Mouse (Mus musculus) embryo, embryonic 10.5 days (tissue): ENCODE results near the gene Slc4a2.
"Not testable (repeated sequence)": the region's sequence is repeated elsewhere in the genome, so short reads cannot be mapped to it uniquely, and the experiment has no call there.

Experiments used
- DNase-seq: peaks from one replicate; pipeline ENCODE4 v3.0.0-alpha.2; 2015; ENCODE audit warnings: low spot score

Gene Slc4a2

DNA sequence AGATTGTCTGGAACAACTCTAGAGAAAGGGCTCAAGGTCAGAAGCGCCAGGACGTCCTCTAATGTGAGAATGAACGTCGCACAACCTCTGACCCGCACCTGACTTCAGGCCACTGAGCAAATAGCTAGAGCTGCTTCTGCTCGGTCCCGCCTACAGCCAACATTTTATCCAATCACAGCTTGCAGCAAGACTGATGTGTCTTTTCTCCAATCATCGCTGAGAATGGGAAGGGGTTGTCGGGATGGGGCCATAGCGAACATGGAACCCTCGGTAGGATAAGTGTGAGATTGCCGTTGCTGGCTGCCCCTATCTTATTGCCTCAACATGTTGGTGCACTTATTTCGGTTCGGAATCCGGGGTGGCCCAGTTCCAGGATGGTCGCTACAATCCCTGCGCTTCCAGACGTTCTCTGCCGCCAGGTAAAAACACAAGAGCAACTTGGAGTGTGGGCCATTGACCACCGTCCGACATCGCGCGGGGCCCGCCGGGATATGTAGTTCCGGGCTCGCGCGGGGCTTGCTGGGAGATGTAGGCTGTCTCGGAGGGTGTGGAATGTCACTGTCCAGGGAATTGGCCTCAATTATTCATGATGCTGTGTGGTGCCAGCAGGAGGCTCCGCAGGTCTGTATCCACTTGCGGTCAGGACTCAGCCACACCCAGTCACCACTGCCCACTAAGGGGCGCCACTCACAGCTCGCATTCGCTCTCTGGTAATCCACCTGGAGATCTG lies 29.3 kb upstream of the Slc4a2 start:
- peak; percentile 98 for DNase-seq

DNA sequence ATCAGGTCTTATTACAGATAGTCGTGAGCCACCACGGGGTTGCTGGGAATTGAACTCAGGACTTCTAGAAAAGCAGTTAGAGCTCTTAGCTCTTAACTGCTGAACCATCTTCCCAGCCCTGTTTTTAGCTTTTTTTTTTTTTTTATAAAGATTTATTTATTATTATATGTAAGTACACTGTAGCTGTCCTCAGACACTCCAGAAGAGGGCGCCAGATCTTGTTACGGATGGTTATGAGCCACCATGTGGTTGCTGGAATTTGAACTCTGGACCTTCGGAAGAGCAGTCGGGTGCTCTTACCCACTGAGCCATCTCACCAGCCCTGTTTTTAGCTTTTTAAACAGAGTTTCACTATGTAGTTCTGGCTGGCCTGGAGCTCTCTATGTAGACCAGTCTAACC lies 27.4 kb upstream of the Slc4a2 start:
- DNase-seq, result not testable (repeated sequence)

DNA sequence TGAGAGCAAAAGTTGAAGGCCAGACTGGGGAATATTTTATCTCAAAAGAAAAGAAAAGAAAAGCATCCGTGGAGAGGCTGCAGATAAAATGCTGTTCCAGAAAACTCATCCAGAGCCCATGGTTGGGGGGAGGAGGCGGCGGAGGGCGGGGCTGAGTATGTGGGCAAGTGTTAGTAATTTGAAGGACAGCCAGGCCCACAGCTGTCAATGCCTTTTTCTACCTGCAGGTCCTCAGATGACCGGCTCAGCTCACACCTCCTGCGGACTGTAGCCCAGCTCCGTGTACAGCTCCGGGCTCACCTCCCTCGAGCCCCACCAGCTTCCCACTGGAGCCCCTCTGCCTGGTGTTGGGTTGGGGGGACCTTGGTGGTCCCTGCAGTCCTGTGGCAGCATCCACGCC lies 24.0 kb upstream of the Slc4a2 start:
- no peak for DNase-seq

DNA sequence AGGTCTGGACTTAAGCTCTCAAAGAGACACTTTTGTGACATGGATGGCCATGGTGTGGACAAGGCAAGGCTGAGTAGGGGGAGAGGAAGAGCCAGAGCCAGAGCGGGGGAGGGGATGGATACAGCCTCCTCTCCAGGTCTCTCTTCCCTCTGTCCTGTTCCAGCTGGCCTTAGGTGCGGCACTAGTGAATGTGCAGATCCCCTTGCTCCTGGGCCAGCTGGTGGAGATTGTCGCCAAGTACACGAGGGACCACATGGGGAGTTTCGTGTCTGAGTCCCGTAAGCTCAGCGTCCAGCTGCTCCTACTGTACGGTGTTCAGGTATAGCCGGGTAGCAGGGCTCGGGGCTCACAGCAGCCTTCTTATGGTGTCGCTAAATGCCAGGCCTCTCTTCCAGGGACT lies 23.3 kb upstream of the Slc4a2 start:
- no peak for DNase-seq

DNA sequence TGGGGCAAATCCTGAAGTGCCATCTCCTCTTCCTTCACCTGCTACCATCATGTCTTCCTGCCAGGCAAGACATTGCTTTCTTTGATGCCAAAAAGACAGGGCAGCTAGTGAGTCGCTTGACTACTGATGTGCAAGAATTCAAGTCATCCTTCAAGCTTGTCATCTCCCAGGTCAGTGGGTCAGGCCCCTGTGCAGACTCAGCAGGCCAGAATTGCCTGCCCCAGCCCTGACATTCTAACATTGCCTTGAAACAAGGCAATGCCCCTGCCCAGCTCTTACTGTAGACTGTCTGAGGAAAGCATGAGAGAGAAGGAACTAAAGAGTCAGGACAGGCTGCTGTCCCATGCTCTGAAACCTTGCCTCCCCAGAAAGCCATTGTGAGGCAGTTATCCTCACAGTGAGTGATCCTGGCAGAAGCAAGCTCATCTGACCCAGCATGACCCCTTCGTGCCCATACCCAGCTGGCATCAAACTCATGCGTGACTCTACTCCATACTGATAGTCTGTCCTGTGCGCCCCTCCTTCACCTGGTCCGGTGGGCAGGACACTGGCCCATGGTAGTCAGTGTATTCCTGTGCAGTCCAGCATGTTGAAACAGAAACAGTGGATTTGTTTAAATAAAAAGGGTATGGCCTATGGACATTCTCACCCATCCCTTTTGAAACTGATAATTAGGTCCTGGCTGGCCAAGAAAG lies 22.6 kb upstream of the Slc4a2 start:
- no peak for DNase-seq

DNA sequence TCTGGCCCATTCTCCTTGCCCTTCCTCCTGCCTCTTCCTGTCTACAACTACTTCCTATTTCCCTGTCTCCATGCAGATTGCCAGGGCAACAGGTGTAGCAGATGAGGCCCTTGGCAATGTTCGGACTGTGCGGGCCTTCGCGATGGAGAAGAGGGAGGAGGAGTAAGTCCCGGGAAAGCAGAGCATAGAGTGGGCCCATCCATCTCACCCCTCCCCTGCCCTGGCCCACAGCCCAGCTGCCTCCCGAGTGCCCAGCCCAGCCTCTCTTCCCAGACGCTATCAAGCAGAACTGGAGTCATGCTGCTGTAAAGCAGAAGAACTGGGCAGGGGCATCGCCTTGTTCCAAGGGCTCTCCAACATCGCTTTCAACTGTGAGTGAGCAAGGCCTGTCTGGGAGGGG lies 21.7 kb upstream of the Slc4a2 start:
- no peak for DNase-seq

DNA sequence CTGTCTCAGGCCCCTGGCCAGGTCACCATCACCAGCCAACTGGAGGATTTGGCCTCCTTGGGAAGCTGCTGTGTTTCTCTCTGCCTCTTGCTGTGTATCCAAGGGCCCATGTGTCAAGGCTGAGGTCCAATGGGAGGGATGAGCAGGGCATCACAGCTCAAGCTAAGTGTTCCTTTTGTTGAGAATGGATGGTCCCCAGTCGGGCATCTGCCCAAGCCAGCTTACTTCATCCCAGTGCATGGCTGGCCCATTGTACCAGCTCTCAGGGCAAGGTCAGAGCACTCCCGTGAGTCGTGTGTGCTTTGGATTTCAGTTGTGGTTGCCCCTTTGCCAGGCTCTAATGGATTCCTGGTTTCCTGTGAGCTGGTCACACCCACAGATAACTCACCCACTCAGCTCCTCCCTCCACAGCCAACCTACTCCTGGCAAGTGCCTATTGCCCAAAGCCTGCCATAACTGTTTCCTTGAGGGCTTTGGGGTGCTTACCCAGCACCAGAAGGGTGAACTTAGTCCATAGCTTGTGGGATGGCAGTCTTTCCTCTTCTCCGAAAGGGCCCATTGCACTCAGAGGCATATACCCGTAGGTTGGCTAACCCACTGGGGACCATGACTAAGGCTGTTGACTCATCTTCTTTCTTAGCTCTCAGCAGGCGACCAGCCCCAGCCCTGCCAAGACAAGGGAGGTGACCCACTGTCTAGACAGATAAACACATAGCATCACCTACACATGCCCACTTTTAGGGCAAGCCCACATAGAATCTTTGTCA lies 18.9 kb upstream of the Slc4a2 start:
- no peak for DNase-seq

DNA sequence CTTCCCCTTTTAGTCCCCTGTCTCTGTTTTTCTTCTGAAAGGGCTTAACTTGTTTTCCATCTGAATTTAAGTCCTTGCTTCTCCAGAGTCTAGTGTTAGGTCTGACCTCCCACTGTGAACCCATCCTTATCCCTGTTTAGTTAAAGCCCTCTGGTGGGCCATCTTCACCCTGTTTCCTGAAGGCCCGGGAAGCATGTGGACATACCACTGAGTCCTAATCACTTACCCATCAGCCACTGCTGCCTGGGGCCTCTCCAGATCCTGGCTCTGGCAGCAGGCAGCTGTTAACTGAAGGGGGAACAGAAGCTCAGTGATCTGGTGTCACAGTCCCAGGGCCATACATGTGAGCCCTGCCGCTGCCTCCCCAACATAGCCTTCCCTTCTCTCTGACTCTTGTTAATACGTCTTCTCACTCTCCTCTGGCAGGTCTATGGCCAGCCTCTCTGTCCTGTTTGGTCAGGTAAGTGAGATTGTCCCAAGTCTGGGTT lies 18.2 kb upstream of the Slc4a2 start:
- DNase-seq, result no peak

DNA sequence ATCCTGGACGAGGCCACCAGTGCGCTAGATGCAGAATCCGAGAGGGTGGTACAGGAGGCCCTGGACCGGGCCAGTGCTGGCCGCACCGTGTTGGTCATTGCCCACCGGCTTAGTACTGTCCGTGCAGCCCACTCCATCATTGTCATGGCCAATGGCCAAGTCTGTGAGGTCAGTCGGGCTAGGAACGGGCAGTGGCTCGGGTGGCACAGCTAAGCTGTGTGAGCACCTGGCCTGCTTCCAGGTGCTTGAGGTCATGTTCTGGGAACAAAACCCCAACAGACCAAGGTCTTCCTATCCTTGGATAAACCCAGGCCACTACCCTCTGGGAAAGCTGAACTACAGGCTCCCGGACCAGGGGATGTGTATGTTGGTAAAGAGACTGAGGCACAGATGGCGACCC lies 15.0 kb upstream of the Slc4a2 start:
- no peak for DNase-seq

DNA sequence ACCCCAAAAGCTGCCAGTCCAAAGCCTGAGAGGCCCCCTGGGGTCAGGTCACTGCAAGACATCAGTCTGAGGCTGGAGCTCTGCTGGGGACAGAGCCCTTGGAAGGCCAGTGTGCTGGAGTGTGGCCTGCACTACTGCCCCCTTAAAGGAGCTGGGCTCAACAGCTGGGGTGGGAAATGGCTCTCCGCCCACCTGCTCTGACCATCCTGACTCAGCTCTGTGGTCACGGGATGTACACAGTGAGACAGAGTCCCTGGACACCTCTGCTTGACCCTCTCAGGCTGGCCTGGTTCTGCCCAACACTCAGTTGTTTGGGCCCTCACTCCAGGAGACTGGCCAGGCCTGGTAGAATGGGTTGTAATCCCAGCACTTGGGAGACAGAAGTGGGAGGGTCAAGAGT lies 14.2 kb upstream of the Slc4a2 start:
- no peak for DNase-seq

DNA sequence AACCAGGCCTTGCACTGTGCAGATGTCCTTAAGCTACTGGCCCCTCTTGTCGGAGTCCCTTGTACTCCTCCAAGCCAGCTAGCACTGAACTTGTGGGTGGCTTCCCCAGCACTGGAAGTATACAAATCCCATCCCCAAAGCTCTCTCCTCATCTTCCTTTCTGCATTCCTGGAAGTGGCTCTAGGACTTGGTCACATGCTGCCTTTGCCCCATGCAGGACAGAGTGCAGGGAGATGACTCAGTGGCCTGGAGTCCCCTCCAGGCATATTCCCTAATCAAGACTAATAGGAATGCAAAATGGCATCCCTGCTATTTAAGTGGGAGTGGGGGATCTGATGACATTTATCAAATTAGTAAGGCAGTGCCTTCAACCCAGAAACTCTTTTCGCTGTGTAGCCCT lies 11.6 kb upstream of the Slc4a2 start:
- DNase-seq, result no peak

DNA sequence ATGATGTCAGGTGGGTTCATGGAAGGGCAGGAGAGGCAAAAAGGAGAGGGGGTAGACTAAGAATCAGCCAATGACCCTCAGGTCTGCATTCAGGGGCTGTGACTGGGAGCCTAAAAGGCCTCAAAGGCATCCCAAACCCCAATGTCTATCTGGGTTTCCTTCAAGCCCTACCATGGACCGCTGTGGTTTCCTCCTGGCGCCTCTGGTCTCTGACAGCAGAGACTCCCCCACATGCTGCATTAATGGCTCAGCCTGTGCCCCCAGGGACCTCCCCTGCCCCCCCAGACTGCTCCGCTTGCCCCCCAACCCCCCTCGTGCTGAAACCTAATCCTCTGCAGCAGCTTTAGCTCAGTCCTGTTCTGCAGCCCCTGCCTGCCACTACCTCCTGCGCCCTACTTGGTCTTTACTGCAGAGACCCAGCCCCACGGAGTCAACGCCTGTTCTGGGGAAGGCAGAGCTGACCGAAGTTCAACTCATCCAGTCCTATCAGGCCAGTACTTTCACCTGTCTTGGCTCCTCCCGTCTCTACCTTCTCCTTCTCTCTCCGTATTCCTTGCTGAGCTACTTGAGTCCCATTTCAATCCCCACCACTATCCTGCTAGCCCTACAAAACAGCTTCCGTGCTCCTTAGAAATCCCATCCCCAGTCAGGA lies 10.5 kb upstream of the Slc4a2 start, which contains the start of gene Asic3:
Asic3 (plus strand) TSS at position 351 of the 652 bp plus-strand sequence.
- no peak for DNase-seq

DNA sequence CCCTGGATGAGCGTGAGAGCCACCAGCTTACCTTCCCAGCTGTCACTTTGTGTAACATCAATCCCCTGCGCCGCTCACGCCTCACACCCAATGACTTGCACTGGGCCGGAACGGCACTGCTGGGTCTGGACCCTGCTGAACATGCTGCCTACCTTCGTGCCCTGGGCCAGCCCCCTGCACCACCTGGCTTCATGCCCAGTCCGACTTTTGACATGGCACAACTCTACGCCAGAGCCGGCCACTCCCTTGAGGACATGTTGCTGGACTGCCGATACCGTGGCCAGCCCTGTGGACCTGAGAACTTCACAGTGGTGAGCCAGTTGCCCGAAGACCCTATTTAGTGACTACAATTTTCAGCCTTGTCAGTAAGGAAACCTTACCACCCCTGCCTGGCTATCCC lies 9.7 kb upstream of the Slc4a2 start:
- DNase-seq, result no peak

DNA sequence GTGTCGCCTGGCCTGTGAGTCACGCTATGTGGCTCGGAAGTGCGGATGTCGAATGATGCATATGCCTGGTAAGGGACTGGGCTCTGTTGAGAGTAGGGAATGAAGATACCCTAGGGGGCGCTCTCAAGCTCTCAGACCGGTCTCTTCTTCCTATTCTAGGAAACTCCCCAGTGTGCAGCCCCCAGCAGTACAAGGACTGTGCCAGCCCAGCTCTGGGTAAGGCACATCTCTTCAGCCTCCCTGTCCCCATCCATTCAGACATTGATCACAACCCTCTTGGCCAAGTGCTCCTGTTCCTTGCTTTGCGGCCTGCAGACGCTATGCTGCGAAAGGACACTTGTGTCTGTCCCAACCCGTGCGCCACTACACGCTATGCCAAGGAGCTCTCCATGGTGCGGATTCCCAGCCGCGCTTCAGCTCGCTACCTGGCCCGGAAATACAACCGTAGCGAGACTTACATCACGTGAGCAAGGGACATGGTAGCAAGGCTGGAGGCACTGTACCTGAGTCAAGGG lies 7.4 kb upstream of the Slc4a2 start:
- peak; percentile 84 for DNase-seq

DNA sequence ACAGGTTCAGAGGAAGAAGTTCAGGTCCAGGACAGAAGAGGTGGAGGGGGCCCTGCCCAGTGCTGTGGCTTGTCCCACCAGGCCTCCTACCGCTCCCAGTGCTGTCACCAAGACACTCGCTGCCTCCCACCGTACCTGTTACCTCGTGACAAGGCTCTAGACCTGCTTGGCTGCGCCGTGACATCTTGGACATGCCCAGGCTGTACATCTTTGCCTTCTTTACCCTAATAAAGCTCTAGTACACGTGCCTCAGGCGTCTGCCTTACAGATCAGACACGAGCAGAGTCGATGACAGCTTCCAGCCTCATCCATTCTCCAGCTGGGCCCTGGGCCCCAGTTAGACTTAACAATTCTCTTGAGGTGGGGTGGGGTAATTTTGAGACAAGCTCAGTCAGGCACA lies 6.0 kb upstream of the Slc4a2 start:
- DNase-seq, result no peak

DNA sequence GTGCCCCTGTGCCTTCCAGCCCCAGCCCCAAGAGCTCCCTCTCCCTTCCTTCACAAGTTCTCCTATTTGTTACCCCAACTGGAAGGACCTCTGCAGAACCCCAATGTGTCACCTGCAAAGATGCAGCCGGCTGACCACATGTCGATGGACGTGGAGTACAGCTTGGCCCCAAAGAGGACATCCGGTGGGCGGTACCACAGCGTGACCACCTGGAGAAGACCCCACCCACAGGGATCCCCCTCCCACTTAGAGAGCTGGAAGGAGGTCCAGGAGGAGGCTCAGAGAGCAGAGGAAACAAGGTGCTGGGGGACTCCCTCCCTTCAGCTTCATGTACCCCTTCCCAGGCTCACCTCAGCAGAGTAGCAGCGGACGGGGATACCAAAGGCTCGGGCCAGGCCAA lies 3.3 kb upstream of the Slc4a2 start:
- DNase-seq, result no peak

DNA sequence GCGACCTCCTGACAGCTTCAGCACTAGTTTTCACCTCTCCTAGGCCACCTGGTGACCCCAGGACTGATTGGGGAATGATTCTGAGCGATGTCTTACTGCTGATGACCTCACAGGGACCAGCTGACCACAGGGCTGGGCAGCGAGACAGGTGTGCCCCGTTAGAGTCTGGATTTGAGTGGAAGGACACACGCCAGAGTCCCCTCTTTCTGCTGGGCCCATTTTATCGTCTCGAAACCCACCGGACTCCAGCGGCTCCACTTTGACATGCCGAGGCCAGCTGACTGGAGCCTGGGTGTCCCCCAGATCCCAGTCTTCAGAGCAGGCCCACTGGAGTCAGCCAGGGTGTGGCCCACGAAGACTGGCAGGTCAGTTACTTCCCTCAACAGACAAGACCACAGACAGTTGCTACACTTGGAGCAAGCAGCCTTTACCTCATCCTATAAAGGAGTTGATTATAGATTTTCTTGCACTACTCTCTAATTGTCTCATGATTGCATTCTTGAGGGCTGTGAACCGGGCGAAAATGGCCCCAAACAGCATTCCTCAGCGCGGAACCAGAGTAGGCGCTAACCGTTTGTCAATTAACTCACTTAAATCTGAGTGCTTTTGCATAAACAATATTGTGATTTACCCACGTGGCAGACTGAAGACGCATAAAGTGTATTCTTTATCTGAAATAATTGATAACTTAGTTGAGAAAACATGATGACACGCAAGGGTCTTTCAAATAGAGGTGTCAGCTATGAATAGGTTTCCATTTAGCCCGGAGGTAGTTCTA lies 556 bp downstream of the Slc4a2 start:
- peak; percentile 22 for DNase-seq

DNA sequence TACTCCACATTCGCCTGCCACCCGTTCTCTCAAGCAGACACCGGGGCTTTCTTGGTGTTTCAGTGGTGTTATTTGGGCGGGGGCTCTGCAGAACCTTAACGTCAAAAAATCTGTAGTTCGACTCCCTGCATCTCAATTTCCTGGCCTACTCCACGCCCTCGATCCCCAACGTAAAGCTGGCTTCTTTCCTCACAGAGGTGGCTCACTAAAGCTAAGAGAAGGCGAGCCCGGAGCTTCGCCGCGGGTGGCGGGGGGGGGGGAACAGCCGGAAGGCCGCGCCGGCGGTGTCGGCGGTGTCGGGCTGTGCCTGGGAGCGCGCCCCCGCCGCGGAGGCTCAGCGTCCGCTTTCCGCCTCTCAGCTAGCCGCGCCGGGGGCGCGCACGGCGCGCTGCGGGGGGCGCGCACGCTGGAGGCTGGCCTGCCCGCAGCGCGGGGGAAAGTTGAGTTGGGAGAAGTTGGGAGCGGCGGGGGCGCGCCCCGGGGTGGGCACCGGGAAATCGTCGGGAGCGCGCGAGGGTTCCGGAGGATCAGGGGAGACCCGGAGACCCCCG lies 1.3 kb downstream of the Slc4a2 start:
- peak; percentile 91 for DNase-seq

DNA sequence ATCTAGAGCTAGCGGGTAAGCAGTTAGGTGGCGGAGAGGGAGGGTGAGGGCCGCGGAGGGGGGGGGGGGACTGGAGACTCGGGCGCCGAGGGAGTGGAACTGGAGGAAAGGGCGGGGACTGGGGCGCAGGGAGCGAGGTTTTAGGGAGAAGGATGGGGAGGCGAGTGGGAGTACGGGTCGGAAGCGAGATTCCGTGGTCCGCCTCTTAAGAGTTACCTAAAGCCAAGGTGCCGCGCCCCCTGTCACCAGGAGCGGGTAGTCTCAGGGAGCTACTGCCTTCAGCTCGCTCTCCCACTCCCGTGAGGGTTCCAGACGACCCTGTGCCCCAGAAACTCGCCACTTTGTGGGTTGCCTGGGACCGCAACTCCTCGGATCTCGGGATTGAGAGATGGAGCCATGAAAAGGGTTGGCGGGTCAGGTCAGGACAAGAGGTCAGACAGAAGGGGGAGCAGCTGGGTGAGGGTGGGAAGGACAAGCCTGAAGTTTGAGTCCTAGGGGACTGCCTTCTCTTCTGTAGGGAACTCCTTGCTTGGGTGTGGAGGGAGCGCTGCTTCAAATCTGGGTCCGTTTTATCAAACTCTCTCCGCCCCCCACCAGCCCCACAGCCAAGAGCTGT lies 1.9 kb downstream of the Slc4a2 start:
- peak; percentile 75 for DNase-seq

DNA sequence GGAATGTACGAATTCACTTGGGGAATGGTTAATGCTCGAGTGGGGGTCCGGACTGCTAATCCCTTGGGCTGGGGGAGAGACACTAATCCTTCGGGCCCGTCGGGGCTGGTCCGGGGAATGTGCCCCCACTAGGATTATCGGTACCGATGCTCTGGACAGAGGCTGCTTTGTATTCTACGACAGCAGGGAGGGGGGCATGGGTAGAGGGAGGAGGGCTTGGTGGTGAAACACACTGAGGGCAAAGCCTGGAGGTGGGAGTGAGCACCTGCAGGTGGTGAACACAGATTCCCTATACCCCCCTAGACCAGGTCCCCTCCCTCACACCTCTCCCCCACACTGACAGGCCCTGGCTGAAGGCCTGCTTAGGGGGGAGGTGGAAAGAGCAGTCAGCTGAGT lies 2.4 kb downstream of the Slc4a2 start:
- DNase-seq, result peak; percentile 26
